Mouse (Mus musculus) cerebellum, adult (tissue): Measurements from ENCODE around the gene Usp11.
"Not testable (repeated sequence)": the region's sequence is repeated elsewhere in the genome, so short reads cannot be mapped to it uniquely, and the experiment has no call there.

Experiments used
- ATAC-seq: cut with Nextera tagmentation; 2 replicates; pipeline ENCODE4 v1.9.2; 2017; ENCODE audit warnings: mild to moderate bottlenecking, moderate library complexity, mixed read lengths; ENCODE audit not compliant: insufficient number of reproducible peaks, low FRiP score, low TSS enrichment

The Usp11 gene

DNA sequence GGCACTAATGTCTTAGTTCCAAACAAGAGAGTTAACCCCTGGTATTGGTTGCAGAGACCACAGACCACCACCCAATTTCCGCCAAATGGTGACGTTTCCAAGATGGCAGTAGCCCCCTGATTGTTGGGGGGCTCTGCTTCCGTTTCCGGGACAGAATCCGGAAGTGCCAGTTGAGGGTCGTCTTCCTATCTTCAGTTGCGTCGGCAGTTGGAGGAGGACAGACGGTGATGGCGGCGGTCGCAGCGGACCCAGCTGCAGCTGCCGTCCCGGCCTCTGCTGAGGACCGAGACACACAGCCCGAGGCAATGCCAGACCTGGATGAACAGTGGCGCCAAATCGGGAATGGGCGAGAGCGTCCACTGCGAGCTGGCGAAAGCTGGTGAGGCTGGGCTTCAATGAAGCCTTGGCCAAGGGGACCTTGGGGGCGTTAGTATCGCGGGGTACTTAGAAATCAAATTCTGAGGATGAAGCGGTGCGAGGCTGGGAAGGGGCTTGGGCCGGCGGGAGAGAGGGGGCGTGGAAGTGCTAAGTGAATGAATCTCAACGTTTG is at the start of gene Usp11:
Gene Usp11, plus strand, starts transcription at position 166 of the 550 bp plus-strand sequence.
- ATAC-seq = peak; percentile 47; the same call in 1 of the 2 replicates

DNA sequence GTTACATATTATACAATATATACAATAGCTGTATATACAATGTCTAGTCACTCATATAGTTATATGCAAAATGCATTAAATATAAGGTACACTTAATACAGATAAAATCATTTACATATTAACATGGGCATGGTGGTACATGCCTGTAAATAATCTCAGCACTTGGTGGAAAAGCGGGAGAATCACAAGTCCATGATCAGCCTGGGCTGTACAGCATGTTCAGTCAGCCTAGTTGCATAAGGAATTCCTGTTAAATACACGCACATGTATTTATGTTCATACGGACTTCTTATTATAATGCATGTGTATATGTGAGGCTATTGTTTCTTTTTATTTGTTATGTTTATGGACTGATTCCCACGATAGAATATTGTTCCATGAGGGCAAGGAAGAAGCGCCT is 46.1 kb upstream of the Usp11 start:
- no peak for ATAC-seq

DNA sequence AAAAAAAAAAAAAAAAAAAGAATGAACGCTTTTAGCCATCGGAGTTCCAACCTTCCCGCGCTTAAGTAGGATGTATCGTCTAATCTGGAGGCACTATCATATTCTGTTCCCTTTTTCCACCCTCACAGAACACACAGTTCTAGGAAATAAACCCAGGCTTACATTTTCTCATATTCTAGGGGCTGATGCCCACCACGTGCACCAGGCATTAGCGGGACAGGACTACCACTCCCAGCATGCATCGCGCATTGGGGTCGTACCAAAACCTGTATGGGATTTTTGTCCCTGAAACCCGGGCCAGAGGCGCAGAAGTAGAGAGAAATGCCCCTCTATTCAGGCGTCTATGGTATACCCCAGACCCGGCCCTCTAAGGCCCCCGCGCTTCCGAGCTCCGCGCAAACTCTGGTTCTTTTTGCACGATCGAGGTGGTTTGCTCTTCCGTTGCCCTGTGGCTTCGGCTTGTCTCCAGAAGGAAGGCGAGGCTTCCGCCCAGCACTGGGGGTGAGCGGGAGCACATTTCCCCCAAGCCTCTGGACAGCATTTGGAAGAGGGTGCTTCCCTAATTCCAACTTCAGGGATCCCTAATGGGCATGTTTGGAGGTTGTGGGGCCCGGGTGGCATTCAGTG is 45.6 kb upstream of the Usp11 start, which contains the start of gene Uba1:
Gene Uba1, plus strand, starts transcription at position 301 of the 627 bp plus-strand sequence.
- ATAC-seq = peak; percentile 87

DNA sequence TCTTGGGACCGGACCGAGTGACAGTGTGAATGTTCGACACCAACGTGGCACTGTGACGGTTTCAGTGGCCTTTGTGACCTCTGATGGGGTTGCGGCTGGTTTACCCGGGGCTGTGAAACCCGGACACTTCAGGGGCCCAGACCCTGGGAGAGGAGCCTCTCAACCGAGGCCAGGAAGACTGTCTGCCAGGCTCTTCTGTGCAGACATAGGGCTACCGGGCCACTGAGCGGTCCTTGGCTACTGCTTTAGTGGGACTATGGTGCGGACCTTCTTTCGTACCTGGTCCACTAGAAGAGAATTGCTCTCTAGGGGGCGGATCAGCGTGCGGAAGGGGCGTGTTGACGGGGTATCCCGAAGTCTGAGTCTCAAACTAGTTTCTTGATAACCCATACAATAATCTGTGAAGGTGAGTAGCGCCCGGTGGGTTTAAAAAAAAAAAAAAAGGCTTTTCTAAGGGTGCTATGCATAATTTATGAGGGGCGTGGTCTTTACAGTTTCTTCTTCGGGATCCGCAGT is 44.8 kb upstream of the Usp11 start:
- no peak for ATAC-seq

DNA sequence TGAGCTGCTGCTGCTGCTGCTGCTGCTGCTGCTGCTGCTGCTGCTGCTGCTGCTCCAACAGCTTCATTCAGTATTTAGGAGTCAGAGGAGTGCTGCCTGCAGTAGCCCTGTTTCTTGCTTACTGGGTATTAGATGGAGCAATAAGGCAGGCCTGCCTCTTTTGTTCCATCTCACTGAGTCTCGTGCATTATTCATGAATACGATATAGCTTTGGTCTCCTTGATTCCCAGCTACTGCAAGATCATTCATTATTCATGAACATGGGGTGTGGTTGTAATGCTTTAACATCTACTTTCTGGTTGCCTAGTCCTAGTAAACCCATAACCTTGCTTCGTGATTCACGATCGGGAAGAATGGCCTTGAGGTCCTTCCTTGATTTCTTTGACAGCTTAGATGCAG is 41.4 kb upstream of the Usp11 start:
- peak; percentile 31; the same call in 1 of the 2 replicates for ATAC-seq

DNA sequence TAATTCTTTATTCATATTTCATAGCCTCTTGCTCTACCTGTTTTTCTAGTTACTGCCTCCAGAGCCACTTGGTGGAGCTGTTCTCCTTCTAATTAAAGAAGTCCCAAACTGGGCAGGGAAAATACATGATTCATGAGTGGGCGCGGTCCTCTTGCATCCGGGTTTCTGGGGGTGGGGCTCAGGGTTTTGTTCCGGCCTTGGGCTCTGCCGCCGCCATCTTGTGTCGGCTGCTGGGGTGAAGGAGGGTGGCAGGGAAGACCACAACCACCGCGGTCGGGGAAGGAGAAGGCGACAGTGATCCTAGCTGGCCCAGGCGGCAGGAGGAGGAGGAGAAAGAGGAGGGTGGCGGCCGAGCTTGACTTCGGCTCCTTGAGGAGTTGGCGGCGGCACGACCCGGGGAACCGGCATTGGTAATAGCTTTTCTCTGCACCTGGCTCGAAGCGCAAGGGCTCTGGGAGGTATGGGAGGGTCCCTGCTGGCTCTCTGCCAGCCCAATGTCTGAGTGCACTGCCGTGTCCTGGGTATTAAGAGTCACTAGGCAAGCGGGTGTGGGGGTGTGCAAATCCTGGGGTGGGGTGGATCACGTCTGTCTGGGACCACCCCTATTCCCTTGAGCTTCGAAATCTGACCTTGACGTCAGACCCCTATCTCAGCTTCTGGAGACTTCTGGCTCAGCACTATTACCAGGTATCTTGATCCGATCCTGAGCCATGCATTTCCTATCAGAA is 40.8 kb upstream of the Usp11 start:
- peak; percentile 90 for ATAC-seq

DNA sequence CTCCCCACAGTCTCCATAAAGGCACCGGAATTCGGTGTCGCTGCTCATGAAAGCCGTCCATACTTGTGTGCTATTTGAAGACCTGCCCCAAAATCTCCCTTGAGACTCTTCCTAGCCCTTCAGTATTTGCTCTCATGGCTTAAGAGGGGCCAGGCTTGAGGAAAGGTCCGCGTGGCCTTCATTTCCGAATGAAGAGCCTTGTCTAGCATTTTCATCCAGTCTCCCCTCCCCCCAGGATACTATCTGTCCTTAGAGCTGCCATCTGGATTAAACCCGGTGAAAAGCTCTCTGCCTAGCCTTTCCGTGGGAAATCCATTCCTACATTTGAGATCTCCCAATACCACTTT is 40.3 kb upstream of the Usp11 start:
- no peak for ATAC-seq

DNA sequence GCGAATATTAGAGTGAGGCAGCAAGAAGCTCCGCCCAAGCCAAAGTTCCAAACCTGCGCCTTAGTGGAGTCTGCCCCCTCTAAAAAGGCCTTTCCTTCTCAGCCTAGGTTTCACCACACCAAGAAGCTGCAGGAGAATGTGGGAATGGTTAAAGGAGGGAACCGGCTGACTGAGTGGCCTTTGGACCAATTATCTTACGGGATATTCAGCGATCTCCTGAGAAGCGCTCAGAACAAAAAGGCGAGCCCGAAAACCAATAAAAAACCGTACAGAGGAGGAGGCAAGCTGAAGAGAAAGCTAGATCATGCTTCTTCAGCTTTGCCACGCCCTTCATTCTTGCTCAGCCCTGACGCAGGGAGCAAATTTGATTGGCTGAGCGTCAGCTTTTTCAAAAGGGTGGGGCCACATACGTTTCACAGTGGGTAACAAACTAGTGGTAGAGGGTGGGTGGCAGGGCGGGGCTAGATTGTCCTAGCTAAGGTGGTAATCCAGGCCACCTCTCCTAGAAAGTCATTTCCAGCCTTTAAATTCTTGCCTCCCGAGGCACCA is 16.1 kb upstream of the Usp11 start, which contains the start of gene Cdk16:
Gene Cdk16, plus strand, starts transcription at position 436 of the 549 bp plus-strand sequence.
- peak; percentile 87 for ATAC-seq

DNA sequence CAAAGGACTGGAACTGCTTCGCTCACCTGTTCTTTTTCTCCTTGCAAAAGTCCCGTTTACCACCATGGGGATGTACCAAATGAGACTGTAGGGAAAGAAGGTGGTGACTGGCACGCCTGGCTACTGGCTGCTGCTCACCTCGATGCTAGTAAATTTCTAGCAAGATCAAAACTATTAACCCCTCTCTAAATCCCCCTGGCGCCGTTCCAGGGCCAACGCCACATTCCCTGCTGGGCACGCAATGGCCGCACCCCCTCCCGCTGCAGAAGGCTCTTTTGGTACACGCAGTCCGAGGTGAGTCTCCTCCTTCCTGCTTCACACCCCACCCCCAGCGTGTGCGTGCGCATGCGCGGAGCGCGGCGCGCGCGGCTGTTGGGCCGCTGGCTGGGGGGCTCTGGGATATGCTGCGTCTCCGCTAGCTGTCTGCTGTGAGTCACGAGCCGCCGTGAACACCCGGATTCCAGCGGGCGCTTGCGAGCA is 15.6 kb upstream of the Usp11 start:
- ATAC-seq = peak; percentile 82

DNA sequence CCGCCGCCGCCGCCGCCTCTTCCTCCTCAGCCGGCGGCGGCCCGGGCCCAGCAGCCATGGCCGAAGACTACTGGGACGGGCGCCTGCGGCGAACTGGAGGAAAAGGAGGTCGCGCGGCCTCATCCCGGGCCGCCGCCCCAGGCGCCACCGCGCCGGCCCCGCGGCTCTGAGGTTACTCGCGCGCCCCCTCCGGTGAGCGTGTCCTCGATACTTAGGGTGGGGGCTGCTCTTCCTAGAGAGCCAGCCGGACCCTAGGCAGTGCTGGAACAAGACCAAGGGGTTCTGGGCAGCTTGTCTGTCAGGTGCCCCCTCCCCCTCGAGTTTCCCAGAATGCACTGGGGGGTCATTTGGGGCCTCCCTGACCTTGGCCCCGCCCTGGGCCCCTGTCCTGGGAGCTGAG is 15.1 kb upstream of the Usp11 start:
- peak; percentile 21; the same call in 1 of the 2 replicates for ATAC-seq

DNA sequence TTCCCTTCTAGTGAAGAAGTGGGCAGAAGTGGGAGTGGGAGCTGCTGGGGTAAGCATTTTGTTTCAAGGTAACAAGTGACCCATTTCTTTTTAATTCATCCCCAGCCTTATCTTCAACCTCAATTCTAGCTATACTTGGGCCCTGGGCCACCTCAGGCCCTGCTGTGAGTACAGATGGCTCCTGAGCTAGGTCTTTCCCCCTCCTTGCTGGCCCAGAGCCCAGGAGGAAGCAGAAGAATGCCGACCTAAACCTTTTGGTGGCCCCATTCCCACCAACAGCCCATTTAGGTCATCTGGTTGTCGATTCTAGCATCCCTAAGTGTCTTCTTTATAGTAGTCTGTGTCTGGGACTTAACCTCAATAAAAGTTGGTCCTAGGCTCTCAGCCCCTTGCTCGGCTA is 12.1 kb upstream of the Usp11 start:
- ATAC-seq = no peak

DNA sequence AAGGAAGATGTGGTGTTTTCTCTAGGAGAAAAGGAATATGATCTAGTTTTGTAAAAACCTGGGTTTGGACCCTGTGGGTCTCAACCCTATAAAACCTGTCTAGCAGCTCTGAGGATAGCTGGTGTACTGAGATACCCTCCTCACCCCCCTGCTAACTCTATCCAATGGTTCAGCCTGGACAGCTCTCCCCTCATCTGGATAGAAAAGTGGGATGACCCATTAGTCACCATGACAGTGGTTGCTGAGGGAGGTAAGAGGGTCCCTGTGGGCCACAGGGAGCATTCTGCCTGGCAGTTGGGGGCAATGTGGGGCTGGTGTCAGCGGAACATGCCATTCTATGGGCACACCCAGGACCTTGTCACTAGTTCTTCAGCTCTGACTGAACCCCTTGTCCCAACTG is 11.1 kb upstream of the Usp11 start:
- no peak for ATAC-seq

DNA sequence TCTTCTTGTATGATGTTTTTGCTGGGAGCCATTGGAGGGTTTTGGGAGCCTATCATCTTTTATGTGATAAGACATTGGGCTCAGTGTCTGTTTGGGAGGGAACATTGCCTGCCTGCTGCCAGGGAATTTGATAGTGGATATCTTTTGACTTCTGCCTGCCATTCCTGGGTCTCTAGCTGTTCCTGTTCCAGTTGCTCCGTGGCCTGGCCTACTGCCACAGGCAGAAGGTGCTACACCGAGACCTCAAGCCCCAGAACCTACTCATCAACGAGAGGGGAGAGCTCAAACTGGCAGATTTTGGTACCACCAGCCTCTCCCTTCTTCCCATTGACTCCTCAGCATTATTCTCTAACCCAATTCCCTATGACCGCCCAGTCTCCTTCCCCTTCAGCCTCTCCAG is 7.9 kb upstream of the Usp11 start:
- ATAC-seq = no peak

DNA sequence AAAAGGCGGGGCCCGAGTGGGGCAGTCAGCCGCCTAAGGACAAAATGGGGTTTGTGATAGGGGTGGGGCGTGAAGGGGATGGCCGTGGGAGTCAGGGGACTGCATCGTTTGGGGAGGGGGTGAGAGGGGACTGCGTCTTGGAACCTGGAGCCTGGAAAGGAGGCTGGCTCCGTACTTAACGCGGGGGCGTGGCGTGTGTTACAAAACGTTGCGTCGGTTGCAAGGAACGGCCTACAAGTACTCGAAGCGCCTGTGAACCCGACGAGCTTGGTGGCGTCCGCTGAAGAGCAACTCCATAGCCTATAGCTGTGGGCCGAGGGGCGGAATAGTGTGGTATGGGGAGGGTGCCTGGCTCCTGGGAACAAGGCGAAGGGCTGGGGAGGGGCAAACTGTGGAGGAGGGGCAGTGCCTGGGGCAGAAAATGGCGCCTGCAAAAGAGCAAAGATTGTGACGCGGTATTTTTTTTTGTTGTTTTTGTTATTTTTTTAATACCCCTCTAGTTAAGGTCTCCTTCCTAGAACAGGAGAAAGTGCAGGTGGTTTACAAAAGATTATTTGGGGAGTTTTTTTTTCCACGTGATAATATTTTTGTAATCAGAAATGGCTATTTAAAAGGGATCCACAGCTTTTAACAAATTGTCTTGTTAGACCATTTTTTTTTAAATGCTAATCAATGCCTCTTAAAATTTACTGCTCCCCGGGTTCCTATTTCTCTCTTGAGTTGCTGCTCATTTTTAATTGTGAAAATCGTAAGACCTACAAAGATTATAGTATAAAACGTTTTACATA is 783 bp downstream of the Usp11 start:
- ATAC-seq = peak; percentile 98

DNA sequence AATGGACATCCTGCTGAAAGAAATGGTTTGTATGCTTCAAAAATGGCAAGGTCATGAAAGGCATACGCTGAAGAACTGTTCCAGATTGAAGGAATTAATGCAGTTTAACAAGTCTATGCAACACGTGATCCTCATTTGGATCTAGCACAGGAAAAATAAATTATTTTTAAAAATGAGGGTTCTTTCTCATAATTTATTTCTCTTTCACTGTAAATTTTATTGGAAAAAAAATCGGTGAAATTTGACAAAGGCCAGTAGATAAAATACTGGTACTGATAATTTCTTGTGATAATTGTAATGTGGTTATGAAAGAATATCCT is 1.3 kb downstream of the Usp11 start:
- ATAC-seq = no peak

DNA sequence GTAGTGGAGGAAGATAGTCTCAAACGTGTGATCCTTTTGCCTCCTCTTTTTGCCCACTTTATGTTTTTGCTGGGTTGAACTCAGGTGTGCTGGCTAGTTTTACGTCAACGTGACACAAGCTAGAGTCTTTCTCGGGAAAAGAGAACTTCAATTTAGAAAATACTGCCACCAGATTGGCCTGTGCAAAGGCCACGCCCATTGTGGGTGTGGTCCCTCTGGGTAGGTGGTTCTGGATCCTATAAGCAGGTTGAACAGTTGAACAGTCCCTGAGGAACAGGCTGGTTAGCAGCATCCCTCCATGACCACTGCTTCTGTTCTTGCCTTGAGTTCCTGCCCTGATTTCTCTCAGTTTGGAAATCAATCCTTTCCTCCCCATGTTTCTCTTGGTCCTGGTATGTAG is 25.0 kb downstream of the Usp11 start:
- ATAC-seq = no peak

DNA sequence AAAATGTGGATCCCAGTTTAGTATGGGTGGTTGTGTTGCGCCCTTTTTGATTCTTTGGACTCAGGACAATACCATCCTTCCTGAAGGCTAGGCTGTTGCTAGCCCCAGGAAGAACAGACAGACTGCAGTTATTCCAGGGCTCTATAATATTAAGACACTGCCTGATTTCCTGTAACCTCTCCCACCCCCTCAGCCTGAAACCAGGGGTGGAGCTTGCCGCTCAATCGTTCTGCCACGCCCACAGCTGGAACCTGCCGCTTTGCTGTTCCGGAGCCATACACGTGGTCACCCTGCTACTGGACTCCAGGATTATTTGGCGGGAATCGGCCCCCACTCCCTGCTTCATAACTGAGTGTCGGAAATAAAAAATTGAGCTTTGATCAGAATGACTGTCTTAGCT is 26.3 kb downstream of the Usp11 start:
- not testable (repeated sequence) for ATAC-seq

DNA sequence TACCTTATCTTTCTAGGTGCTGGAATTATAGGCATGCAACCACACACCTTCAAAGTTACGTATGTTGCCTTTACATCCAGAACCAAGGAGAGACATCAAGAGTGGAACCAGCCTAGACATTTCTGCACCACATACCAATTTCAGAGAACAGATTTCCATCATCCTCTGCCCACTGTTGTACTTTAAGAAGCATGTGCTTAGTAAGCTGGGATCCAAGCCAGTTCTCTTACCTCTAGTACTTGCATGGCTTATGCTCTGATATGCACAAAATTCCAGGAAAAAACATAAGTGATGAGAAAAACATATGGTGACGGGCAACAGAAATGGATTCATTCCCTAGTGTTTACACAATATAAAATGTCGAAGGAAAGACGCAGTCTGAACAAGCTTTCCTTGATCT is 32.8 kb downstream of the Usp11 start:
- ATAC-seq = no peak

DNA sequence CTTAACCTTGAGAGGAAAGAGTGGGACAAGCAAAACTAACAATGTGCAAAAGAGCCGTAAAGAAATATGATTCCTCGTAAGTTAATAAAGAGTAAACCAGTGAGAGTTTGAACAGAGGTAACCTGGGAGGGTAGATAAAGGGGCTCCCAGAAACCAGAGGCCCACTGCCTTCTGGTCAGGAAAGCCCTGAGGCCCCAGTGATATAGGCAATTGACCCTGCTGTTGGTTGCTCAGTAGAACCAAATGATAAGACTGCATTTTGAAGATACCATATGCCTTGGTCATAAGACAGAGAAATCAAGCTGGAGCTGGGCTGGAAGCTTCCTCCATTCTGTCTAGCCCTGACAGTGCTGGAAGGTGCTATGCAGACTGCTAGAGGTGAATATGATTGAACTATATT is 45.1 kb downstream of the Usp11 start:
- no peak for ATAC-seq

DNA sequence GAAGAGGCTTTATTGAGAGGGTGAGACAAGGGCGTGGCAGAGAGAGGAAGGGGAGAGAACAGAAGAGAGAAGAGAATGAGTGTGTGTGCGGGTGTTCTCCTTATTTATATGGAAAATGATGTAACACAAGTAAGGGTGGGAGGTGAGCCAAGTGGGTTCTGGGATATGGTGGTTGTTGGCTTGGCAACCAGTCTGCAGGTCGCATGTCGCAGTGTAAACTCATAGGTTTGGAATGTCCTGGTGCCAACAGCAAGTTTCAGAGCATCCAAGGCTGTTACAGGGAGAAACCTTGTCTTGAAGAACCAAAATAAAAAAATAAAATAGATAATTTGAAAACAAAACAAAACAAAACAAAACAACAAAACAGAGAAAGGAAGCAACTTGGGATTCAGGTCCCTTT is 57.5 kb downstream of the Usp11 start:
- ATAC-seq = no peak
